Mouse (Mus musculus): ENCODE measurements around the gene Ranbp9.

Ranbp9 gene

GRCm38 (mm10) chr13:43364985-43365824 lies 115.9 kb downstream of the Ranbp9 start, which contains the start of gene Sirt5:
Gene Sirt5, plus strand, starts transcription at chr13:43365496.
- DNase-seq (ENCODE audit: low spot score), result peak; percentile 93

DNA sequence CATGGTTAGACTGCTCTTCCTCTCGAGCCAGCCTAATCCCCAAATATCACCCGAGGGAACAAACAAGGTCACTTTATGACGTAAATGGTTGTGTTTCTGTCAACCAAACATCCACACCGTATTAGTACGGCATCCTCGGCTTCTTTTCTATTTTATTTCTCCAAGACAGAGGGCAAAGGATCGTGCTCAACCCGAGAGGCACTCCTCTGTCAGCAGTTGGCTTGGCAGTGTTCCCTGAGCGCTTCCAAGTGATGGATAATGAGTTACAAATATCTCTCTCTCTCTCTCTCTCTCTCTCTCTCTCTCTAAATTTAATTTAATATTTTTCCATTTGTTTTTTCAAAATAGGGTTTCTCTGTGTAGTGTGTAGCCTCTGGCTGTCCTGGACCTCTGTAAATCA lies 118.7 kb downstream of the Ranbp9 start:
- no peak for DNase-seq (ENCODE audit: low spot score)

- DNase-seq (ENCODE audit: low spot score), result no peak
Observed at GRCm38 (mm10) chr13:43360534-43360933, 120.5 kb downstream of the Ranbp9 start.

GRCm38 (mm10) chr13:43356346-43357125 lies 124.5 kb downstream of the Ranbp9 start:
- DNase-seq (ENCODE audit: low spot score), result no peak

GRCm38 (mm10) chr13:43354362-43354761 lies 126.7 kb downstream of the Ranbp9 start:
- no peak for DNase-seq (ENCODE audit: low spot score)

- no peak for DNase-seq (ENCODE audit: low spot score)
Observed at GRCm38 (mm10) chr13:43353356-43353755, 127.7 kb downstream of the Ranbp9 start.
